Mouse (Mus musculus) hematopoietic stem cell, adult 5-6 weeks (primary cell): ENCODE data around the gene Gm21953. TPM values are rescaled to one million over a fixed set of nuclear protein-coding genes. Genes with fewer than 3 reads are reported as not detected.
"Not testable (repeated sequence)": the region's sequence is repeated elsewhere in the genome, so short reads cannot be mapped to it uniquely, and the experiment has no call there.

Experiments used
- ATAC-seq, 2 experiments: fragments of 125-278 bp in 1 of 2; replicated peaks in 1 of 2; 2 replicates each; pipeline ENCODE4 v1.8.0; 2016 to 2017; ENCODE audit warnings: inconsistent platforms in 2 of 2, mild to moderate bottlenecking in 2 of 2, moderate number of reproducible peaks in 2 of 2, low read depth in 1 of 2, moderate TSS enrichment in 1 of 2; ENCODE audit not compliant: low FRiP score in 2 of 2, poor library complexity in 2 of 2, severe bottlenecking in 2 of 2, insufficient read depth in 1 of 2, low TSS enrichment in 1 of 2
- total RNA-seq: library from RNA; stranded (forward); fragments of 172-1452, 232-1000 nt; gene quantifications from 2 replicates; pipeline ENCODE4 v1.2.3, GENCODE M21; 2017

Gm21953 gene
- not detected in 2 replicates for total RNA-seq

DNA sequence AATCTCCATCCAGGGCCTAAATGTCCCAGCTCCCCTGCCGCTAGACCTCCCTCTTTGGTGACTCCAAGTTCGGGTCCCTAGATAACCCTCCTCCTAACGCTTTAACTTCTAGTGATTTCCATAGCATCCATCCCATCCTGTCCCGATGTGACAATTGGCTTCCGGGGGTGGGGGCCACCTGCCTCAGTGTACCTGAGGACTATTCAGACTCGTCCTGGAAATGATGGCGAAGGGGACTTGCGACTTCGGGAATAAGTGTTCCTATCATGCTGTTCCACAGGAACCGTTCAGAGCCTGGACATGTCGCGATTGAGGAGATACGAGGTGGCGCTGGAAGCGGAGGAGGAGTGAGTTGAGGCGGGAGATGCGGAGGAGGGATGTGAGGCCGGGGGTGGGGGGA, at the start of gene Gm21953:
Gm21953 (plus strand) TSS at position 301 of the 400 bp plus-strand sequence.
- not testable (repeated sequence) for ATAC-seq

DNA sequence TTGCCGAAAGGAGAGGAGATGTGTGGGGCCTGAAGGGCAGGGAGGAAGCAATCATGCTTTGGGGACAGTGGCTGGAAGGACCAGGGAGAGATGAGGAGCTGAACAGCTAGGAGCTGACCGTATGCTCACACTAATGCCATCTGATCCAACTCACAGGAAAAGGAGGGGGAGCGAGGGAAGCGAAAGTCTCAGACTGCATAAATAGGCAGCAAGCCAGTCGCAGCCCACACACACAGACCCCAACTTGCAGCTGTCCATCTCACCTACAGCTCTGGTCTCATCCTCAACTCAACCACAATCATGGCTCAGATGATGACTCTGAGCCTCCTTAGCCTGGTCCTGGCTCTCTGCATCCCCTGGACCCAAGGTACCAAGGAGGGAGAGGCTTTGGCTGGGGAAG, 38.6 kb upstream of the Gm21953 start, which contains the start of gene Ccl21b:
Ccl21b (plus strand) TSS at position 301 of the 400 bp plus-strand sequence.
- not testable (repeated sequence) for ATAC-seq

DNA sequence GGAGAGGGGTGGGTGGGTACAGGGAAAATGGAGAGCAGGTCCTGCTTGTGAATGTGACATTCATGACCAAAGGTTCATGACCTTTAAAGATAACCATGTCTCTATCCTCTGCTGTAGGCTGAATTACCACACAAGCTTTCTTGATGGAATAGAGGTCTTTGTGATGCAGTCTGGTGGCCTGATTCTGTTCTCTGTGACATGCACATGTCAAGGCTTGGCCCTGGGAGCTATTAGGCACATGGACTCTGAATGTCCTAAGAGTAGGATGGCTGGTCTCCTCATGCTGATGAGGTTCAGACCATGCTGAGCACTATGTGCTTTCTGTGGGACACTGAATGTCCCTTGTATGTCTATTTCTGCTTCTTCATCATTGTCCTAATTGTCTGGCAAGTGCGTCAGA, 24.0 kb downstream of the Gm21953 start, which contains the start of gene Fam205a3:
Fam205a3 (plus strand) TSS at position 301 of the 400 bp plus-strand sequence.
- not testable (repeated sequence) for ATAC-seq

Other genes starting within 250 kb of the Gm21953 start
- gene Gm3893, start 203.1 kb upstream of the Gm21953 start, total RNA-seq = not detected in 2 replicates
- gene Gm13304, start 179.4 kb upstream of the Gm21953 start, total RNA-seq = not detected in 2 replicates
- not detected in 2 replicates for gene Gm13306, start 140.8 kb upstream of the Gm21953 start, total RNA-seq
- not detected in 2 replicates for gene Gm13305, start 125.7 kb upstream of the Gm21953 start, total RNA-seq
- not detected in 2 replicates for gene Gm10600, start 53.6 kb upstream of the Gm21953 start, total RNA-seq
- not detected in 2 replicates for gene Ccl21b, start 38.5 kb upstream of the Gm21953 start, total RNA-seq
- 0.30 TPM in 1 of 2 replicates, not detected in the other for gene Fam205a3, start 24.1 kb downstream of the Gm21953 start, total RNA-seq
- gene Gm21586, start 145.1 kb downstream of the Gm21953 start, total RNA-seq = not detected in 2 replicates
- 0.38 and 1.3 TPM in 2 replicates for gene Gm2163, start 172.5 kb downstream of the Gm21953 start, total RNA-seq
- 0.30 TPM in 1 of 2 replicates, not detected in the other for gene Fam205a2, start 233.9 kb downstream of the Gm21953 start, total RNA-seq